Mouse (Mus musculus): ENCODE data around the gene Mical2. TPM values are rescaled to one million over a fixed set of nuclear protein-coding genes. Genes with fewer than 3 reads are reported as not detected.

The Mical2 gene
- polyA plus RNA-seq, 1 experiment from 2014 or later: 156 TPM

- WGBS: 70% methylated on average over 5 of the region's 5 CpGs
- no peak overlapping the region for H3K27ac ChIP-seq (ENCODE audit: poor library complexity, severe bottlenecking)
- H3K4me1 ChIP-seq (replicated peaks): peaks cover 12% of the 10 kb centered on the region
- H3K9ac ChIP-seq: no peak overlapping the region
- no peaks in the 10 kb centered on the region for H3K36me3 ChIP-seq
- no peaks in the 10 kb centered on the region for H3K27me3 ChIP-seq (replicated peaks)
- H3K4me2 ChIP-seq: no peak overlapping the region
- no peak overlapping the region for H3K4me3 ChIP-seq
- ATAC-seq (ENCODE audit: insufficient number of reproducible peaks, low FRiP score): no peak
- H3K9me3 ChIP-seq (replicated peaks): no peaks in the 10 kb centered on the region
Observed at GRCm38 (mm10) chr7:112194286-112194685, 31.4 kb upstream of the Mical2 start.

DNA sequence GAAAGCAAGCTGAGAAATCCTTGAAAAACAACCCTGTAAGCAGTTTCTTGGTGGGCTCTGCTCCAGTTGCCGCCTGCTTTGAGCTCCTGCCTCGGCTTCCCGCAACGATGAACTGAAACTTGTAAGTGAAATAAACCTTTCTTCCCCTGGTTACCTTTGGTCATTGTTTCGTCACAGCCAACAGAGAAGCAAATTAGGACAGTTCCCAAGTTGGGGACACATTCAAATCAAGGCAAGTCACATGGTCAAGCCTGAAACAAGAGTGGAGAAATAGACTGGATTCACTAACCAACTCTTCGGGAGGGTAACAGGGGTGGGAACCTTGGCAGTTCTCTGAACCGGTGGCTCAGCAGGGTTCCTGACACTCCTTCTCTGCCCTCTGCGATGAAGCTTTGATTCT is 28.2 kb upstream of the Mical2 start:
- Histone ChIP-seq H3K27me3 (replicated peaks) (no peaks in the 10 kb centered on the region), H3K9me3 (replicated peaks) (no peaks in the 10 kb centered on the region), H3K9ac (no peak overlapping the region), H3K4me1 (replicated peaks) (peaks cover 13% of the 10 kb centered on the region), H3K36me3 (no peaks in the 10 kb centered on the region), H3K27ac (ENCODE audit: poor library complexity, severe bottlenecking) (no peak overlapping the region), H3K4me2 (no peak overlapping the region), H3K4me3 (no peak overlapping the region)
- 75% methylated on average over 8 of the region's 8 CpGs for WGBS
- ATAC-seq (ENCODE audit: insufficient number of reproducible peaks, low FRiP score): no peak

- no peak for ATAC-seq (ENCODE audit: insufficient number of reproducible peaks, low FRiP score)
- Histone ChIP-seq H3K27me3 (replicated peaks) (no peaks in the 10 kb centered on the region), H3K4me2 (no peak overlapping the region), H3K9ac (no peak overlapping the region), H3K4me3 (no peak overlapping the region), H3K9me3 (replicated peaks) (no peaks in the 10 kb centered on the region), H3K36me3 (no peaks in the 10 kb centered on the region), H3K27ac (ENCODE audit: poor library complexity, severe bottlenecking) (no peak overlapping the region), H3K4me1 (replicated peaks) (peaks cover 27% of the 10 kb centered on the region)
- WGBS: 74% methylated on average over 3 of the region's 3 CpGs
Observed at GRCm38 (mm10) chr7:112199343-112199742, 26.3 kb upstream of the Mical2 start.

DNA sequence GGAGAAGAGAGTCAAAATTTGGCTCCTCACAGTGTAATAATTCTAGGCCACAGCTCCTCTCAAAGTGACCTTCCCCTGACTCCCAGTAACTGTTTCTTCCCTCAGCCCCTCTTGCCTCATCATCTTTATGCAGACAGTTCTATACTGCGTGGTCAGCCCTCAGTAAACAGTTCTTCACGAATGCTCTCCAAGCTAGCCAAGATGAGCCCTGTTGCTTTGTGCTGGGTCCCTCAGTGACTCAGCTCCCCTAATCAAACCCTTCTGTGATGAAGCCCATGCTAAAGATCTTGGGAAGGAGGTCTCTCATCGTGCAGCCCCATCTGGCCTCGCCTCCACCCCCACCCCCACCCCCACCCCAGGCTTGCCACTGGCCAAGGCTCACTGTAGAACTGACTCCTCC is 24.9 kb upstream of the Mical2 start:
- Histone ChIP-seq H3K27ac (ENCODE audit: poor library complexity, severe bottlenecking) (no peak overlapping the region), H3K4me3 (no peak overlapping the region), H3K27me3 (replicated peaks) (no peaks in the 10 kb centered on the region), H3K4me2 (no peak overlapping the region), H3K36me3 (no peaks in the 10 kb centered on the region), H3K9me3 (replicated peaks) (no peaks in the 10 kb centered on the region), H3K4me1 (replicated peaks) (peaks cover 39% of the 10 kb centered on the region), H3K9ac (no peak overlapping the region)
- 44% methylated on average over 4 of the region's 4 CpGs for WGBS
- no peak for ATAC-seq (ENCODE audit: insufficient number of reproducible peaks, low FRiP score)

DNA sequence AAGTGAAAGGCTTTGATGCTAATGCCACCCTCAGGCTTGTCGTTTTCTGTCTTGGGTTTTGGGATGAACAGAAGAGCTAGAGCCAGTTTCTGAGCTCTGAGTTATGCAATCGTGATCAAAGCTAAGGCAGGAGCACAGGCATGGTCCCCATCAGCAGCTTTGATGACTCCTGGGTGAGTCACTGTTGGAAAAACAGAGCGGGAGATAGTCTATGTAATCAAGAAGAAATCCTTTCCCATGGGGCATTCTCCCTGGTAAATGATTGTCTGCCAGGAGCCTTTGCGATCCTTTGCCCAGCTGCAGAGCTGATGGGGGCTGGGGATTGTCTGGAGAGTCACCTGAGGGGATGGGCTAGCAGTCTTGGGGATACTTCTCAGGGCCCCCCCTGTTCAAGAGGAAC is 23.5 kb upstream of the Mical2 start:
- Histone ChIP-seq H3K4me2 (no peak overlapping the region), H3K27ac (ENCODE audit: poor library complexity, severe bottlenecking) (no peak overlapping the region), H3K9me3 (replicated peaks) (peaks cover under 1% of the 10 kb centered on the region; the same call in 1 of the 2 replicates), H3K4me1 (replicated peaks) (peaks cover 39% of the 10 kb centered on the region), H3K36me3 (no peaks in the 10 kb centered on the region), H3K9ac (no peak overlapping the region), H3K27me3 (replicated peaks) (no peaks in the 10 kb centered on the region), H3K4me3 (no peak overlapping the region)
- 34% methylated on average over 4 of the region's 4 CpGs for WGBS
- no peak for ATAC-seq (ENCODE audit: insufficient number of reproducible peaks, low FRiP score)

DNA sequence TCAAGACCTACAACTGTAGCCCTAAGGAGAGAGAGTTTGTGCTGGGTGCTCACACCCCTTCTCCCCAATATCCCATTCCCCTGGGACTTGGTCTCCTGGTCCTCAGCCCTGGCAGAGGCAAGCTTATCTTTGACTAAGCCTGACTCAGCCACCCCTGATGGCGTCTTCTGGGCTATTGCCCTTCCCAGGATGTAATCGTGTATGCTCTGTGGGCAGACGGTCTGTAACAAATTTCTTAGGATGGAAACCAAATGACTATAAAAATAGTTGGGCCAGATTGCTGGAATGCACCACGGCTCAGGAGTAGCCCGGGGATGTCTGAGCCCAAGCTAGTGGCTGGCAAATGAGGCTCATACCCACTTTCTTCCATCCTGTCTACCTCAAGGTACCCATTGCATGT is 22.8 kb upstream of the Mical2 start:
- Histone ChIP-seq H3K4me2 (no peak overlapping the region), H3K4me1 (replicated peaks) (peaks cover 39% of the 10 kb centered on the region), H3K27me3 (replicated peaks) (no peaks in the 10 kb centered on the region), H3K27ac (ENCODE audit: poor library complexity, severe bottlenecking) (no peak overlapping the region), H3K36me3 (no peaks in the 10 kb centered on the region), H3K4me3 (no peak overlapping the region), H3K9ac (no peak overlapping the region), H3K9me3 (replicated peaks) (peaks cover 4% of the 10 kb centered on the region; the same call in 1 of the 2 replicates)
- ATAC-seq (ENCODE audit: insufficient number of reproducible peaks, low FRiP score): no peak
- 72% methylated on average over 5 of the region's 5 CpGs for WGBS

GRCm38 (mm10) chr7:112203937-112204336 is 21.7 kb upstream of the Mical2 start:
- H3K27ac ChIP-seq (ENCODE audit: poor library complexity, severe bottlenecking): peak overlapping the region; percentile 87
- ATAC-seq (ENCODE audit: insufficient number of reproducible peaks, low FRiP score): no peak
- H3K36me3 ChIP-seq: no peaks in the 10 kb centered on the region
- H3K9ac ChIP-seq: no peak overlapping the region
- H3K4me3 ChIP-seq: no peak overlapping the region
- H3K27me3 ChIP-seq (replicated peaks): no peaks in the 10 kb centered on the region
- H3K4me2 ChIP-seq: no peak overlapping the region
- WGBS: 73% methylated on average over 5 of the region's 5 CpGs
- H3K4me1 ChIP-seq (replicated peaks): peaks cover 50% of the 10 kb centered on the region
- H3K9me3 ChIP-seq (replicated peaks): peaks cover 4% of the 10 kb centered on the region; the same call in 1 of the 2 replicates

GRCm38 (mm10) chr7:112204380-112204963 is 21.2 kb upstream of the Mical2 start:
- 19% methylated on average over 6 of the region's 6 CpGs for WGBS
- ATAC-seq (ENCODE audit: insufficient number of reproducible peaks, low FRiP score): peak; percentile 22; the same call in 1 of the 2 replicates
- Histone ChIP-seq H3K4me1 (replicated peaks) (peaks cover 52% of the 10 kb centered on the region), H3K27ac (ENCODE audit: poor library complexity, severe bottlenecking) (peak overlapping the region; percentile 87), H3K4me2 (no peak overlapping the region), H3K9ac (0 out of 2 replicates have a peak overlapping the region, but pooled peaks have one; percentile 13), H3K9me3 (replicated peaks) (peaks cover 4% of the 10 kb centered on the region; the same call in 1 of the 2 replicates), H3K4me3 (no peak overlapping the region), H3K36me3 (no peaks in the 10 kb centered on the region), H3K27me3 (replicated peaks) (no peaks in the 10 kb centered on the region)

- H3K9ac ChIP-seq: no peak overlapping the region
- H3K27ac ChIP-seq (ENCODE audit: poor library complexity, severe bottlenecking): peak overlapping the region; percentile 87; the same call in 1 of the 2 replicates
- no peak for ATAC-seq (ENCODE audit: insufficient number of reproducible peaks, low FRiP score)
- no peak overlapping the region for H3K4me2 ChIP-seq
- no peak overlapping the region for H3K4me3 ChIP-seq
- peaks cover 56% of the 10 kb centered on the region for H3K4me1 ChIP-seq (replicated peaks)
- H3K36me3 ChIP-seq: no peaks in the 10 kb centered on the region
- H3K27me3 ChIP-seq (replicated peaks): no peaks in the 10 kb centered on the region
- WGBS: 87% methylated on average over 6 of the region's 6 CpGs
- H3K9me3 ChIP-seq (replicated peaks): peaks cover 4% of the 10 kb centered on the region; the same call in 1 of the 2 replicates
Observed at GRCm38 (mm10) chr7:112205513-112205912, 20.1 kb upstream of the Mical2 start.

- Histone ChIP-seq H3K9ac (no peak overlapping the region), H3K4me1 (replicated peaks) (peaks cover 54% of the 10 kb centered on the region), H3K4me3 (no peak overlapping the region), H3K9me3 (replicated peaks) (peaks cover 4% of the 10 kb centered on the region; the same call in 1 of the 2 replicates), H3K27me3 (replicated peaks) (no peaks in the 10 kb centered on the region), H3K27ac (ENCODE audit: poor library complexity, severe bottlenecking) (no peak overlapping the region), H3K36me3 (no peaks in the 10 kb centered on the region), H3K4me2 (no peak overlapping the region)
- ATAC-seq (ENCODE audit: insufficient number of reproducible peaks, low FRiP score): no peak
- WGBS: 89% methylated on average over 6 of the region's 6 CpGs
Observed at GRCm38 (mm10) chr7:112207717-112208116, 17.9 kb upstream of the Mical2 start.

DNA sequence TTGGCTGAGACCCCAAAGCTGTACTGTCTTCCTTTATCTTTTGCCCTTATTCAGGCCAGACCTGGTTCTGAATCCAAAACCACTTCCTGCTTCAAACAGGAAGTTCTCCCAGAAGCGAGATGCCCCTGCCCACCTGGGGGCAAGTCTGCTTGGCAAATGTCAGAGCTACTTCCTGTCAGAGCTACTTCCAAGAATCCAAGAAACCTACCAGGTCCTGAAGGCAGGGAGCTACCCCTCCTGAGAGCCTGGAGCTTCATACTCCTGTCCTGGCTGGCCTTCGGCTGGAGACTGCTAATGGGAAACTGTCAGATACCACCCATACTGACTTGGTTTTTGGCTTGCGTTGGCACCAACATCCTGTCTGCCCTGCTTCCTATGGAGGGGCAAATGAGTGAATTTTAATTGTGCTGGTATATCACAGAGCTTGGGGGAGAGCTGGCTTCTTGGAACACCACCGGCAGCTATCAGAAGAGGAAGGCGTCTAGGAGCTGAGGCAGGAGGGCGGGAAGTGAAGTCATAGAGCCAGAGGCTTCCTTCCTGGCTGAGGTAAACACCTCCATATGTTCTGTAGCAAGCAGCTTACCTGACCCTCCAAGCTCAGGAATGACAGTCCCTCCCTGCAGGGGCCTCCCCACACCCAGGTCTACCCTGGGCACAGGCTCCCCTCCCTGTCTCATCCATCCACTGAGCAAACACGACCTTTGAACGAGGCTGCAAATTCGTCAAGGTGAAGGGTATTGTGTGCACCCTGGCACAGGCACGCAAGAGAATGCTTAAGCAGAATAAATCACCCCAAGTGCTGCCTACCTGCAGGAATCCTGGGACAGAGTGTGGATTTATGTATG is 17.1 kb upstream of the Mical2 start:
- H3K9ac ChIP-seq: peak overlapping the region; percentile 32; the same call in 1 of the 2 replicates
- 55% methylated on average over 10 of the region's 10 CpGs for WGBS
- peak; percentile 9; the same call in 1 of the 2 replicates for ATAC-seq (ENCODE audit: insufficient number of reproducible peaks, low FRiP score)

More for the DNA sequence above, 17.1 kb upstream of the Mical2 start:
- H3K27me3 ChIP-seq (replicated peaks): no peaks in the 10 kb centered on the region
- H3K4me3 ChIP-seq: no peak overlapping the region
- no peaks in the 10 kb centered on the region for H3K36me3 ChIP-seq
- H3K9me3 ChIP-seq (replicated peaks): peaks cover 4% of the 10 kb centered on the region; the same call in 1 of the 2 replicates
- H3K4me1 ChIP-seq (replicated peaks): peaks cover 55% of the 10 kb centered on the region
- no peak overlapping the region for H3K4me2 ChIP-seq
- H3K27ac ChIP-seq (ENCODE audit: poor library complexity, severe bottlenecking): peak overlapping the region; percentile 55
